Mouse (Mus musculus): Measurements from ENCODE around the gene A630076J17Rik.

GRCm38 (mm10) chr3:107182756-107183155 is 47.7 kb upstream of the A630076J17Rik start, which contains the start of gene Kcna10:
- TF ChIP-seq POLR2A (IDR thresholded peaks at IDR 0.05; ENCODE audit: insufficient read depth, low read depth, low read length), result no peak
- TF ChIP-seq CTCF (IDR thresholded peaks at IDR 0.05; ENCODE audit: insufficient read depth, low read depth, low read length), result no peak

All from olfactory bulb, adult 2 months (tissue).